Mouse (Mus musculus) MEL (cell line): ENCODE measurements around the gene Hikeshi. TPM values are rescaled to one million over a fixed set of nuclear protein-coding genes. Genes with fewer than 3 reads are reported as not detected.

Source experiments
- DNase-seq: peaks from one replicate; pipeline ENCODE4 v3.0.0; 2011; ENCODE audit warnings: low read depth, low spot score
- H3K27ac ChIP-seq: 2 replicates; pipeline ENCODE4 v1.5.1; 2012; ENCODE audit warnings: low read depth, mild to moderate bottlenecking, control low read depth, low read length, moderate library complexity; ENCODE audit not compliant: control insufficient read depth
- H3K27me3 ChIP-seq, 2 experiments: fragments of 150-350 bp in 1 of 2; sonication (generic) in 1 of 2; 2 replicates each; pipeline ENCODE4 v1.6.1; 2012; ENCODE audit warnings: low read length in 2 of 2, mild to moderate bottlenecking in 2 of 2, improper control_type of control experiment in 1 of 2, moderate library complexity in 1 of 2; ENCODE audit not compliant: insufficient read depth in 2 of 2, control insufficient read depth in 1 of 2
- H3K36me3 ChIP-seq, 2 experiments: 2 replicates each; pipeline ENCODE4 v1.6.1; 2012 to 2014; ENCODE audit warnings: low read length in 2 of 2, improper control_type of control experiment in 1 of 2, inconsistent platforms in 1 of 2, mild to moderate bottlenecking in 1 of 2; ENCODE audit not compliant: insufficient read depth in 2 of 2, control insufficient read depth in 1 of 2
- H3K4me1 ChIP-seq, 2 experiments: fragments of 150-350 bp in 1 of 2; sonication (generic) in 1 of 2; 2 replicates each; pipeline ENCODE4 v1.6.1; 2012; ENCODE audit warnings: low read length in 2 of 2, improper control_type of control experiment in 1 of 2, mild to moderate bottlenecking in 1 of 2; ENCODE audit not compliant: insufficient read depth in 2 of 2, control insufficient read depth in 1 of 2
- H3K4me3 ChIP-seq, 2 experiments: fragments of 150-350 bp in 1 of 2; sonication (generic) in 1 of 2; 2 replicates each; pipeline ENCODE4 v1.5.1; 2012; ENCODE audit warnings: low read depth in 2 of 2, low read length in 2 of 2, mild to moderate bottlenecking in 2 of 2, moderate library complexity in 2 of 2, control low read depth in 1 of 2, improper control_type of control experiment in 1 of 2; ENCODE audit not compliant: control insufficient read depth in 1 of 2, insufficient read depth in 1 of 2
- H3K79me2 ChIP-seq: 2 replicates; pipeline ENCODE4 v1.6.1; 2012; ENCODE audit warnings: mild to moderate bottlenecking, low read length, moderate library complexity; ENCODE audit not compliant: control insufficient read depth, poor library complexity, insufficient read depth
- H3K9ac ChIP-seq: 2 replicates; pipeline ENCODE4 v1.6.1; 2012; ENCODE audit warnings: low read depth, mild to moderate bottlenecking, control low read depth, low read length, moderate library complexity; ENCODE audit not compliant: control insufficient read depth, poor library complexity, severe bottlenecking
- H3K9me3 ChIP-seq: fragments of 150-350 bp; sonication (generic); replicated peaks from 2 replicates; pipeline ENCODE4 v1.6.1; 2012; ENCODE audit warnings: mild to moderate bottlenecking, low read length, improper control_type of control experiment, moderate library complexity; ENCODE audit not compliant: insufficient read depth
- BHLHE40 ChIP-seq: IDR thresholded peaks from 2 replicates; pipeline ENCODE4 v1.6.1; 2012; ENCODE audit warnings: low read depth, mild to moderate bottlenecking, inconsistent platforms, low read length, improper control_type of control experiment, borderline replicate concordance
- CHD1 ChIP-seq: IDR thresholded peaks from 2 replicates; pipeline ENCODE4 v1.6.1; 2012; ENCODE audit warnings: low read depth, mild to moderate bottlenecking, inconsistent platforms, low read length, improper control_type of control experiment
- CHD2 ChIP-seq: IDR thresholded peaks from 2 replicates; pipeline ENCODE4 v1.6.1; 2011; ENCODE audit warnings: low read length, improper control_type of control experiment
- CTCF ChIP-seq, 3 experiments: IDR thresholded peaks in 2 of 3; conservative IDR thresholded peaks in 1 of 3; 2 replicates each; pipeline ENCODE4 v1.5.1; 2011 to 2012; ENCODE audit warnings: low read length in 3 of 3, low read depth in 2 of 3, mild to moderate bottlenecking in 2 of 3, improper control_type of control experiment in 1 of 3, inconsistent platforms in 1 of 3, mixed read lengths in 1 of 3, moderate library complexity in 1 of 3; ENCODE audit not compliant: control insufficient read depth in 1 of 3, insufficient read depth in 1 of 3, poor library complexity in 1 of 3, severe bottlenecking in 1 of 3
- ELF1 ChIP-seq: IDR thresholded peaks from 2 replicates; pipeline ENCODE4 v1.6.1; 2014; ENCODE audit warnings: low read depth, mild to moderate bottlenecking, inconsistent platforms, low read length, improper control_type of control experiment, moderate library complexity
- EP300 ChIP-seq, 2 experiments: IDR thresholded peaks; 2 replicates each; pipeline ENCODE4 v1.6.1; 2011; ENCODE audit warnings: improper control_type of control experiment in 2 of 2, low read length in 2 of 2, low read depth in 1 of 2, mild to moderate bottlenecking in 1 of 2
- GATA1 ChIP-seq: IDR thresholded peaks from 2 replicates; pipeline ENCODE4 v1.6.1; 2011; ENCODE audit warnings: low read depth, low read length, improper control_type of control experiment
- HCFC1 ChIP-seq: IDR thresholded peaks from 2 replicates; pipeline ENCODE4 v1.6.1; 2012; ENCODE audit warnings: low read depth, mild to moderate bottlenecking, inconsistent platforms, low read length, improper control_type of control experiment, moderate library complexity
- JUND ChIP-seq: IDR thresholded peaks from 2 replicates; pipeline ENCODE4 v1.6.1; 2011; ENCODE audit warnings: low read depth, mild to moderate bottlenecking, improper control_type of control experiment, low read length
- MAX ChIP-seq: IDR thresholded peaks from 2 replicates; pipeline ENCODE4 v1.6.1; 2011; ENCODE audit warnings: low read length, improper control_type of control experiment
- MYB ChIP-seq: IDR thresholded peaks from 2 replicates; pipeline ENCODE4 v1.6.1; 2011; ENCODE audit warnings: mild to moderate bottlenecking, low read depth, low read length, improper control_type of control experiment
- POLR2A ChIP-seq, 2 experiments: IDR thresholded peaks; 2 replicates each; pipeline ENCODE4 v1.6.1; 2011 to 2012; ENCODE audit warnings: low read length in 2 of 2, mild to moderate bottlenecking in 2 of 2, control low read depth in 1 of 2, improper control_type of control experiment in 1 of 2, low read depth in 1 of 2, moderate library complexity in 1 of 2; ENCODE audit not compliant: control insufficient read depth in 1 of 2, insufficient read depth in 1 of 2, poor library complexity in 1 of 2
- POLR2AphosphoS2 ChIP-seq: IDR thresholded peaks from 2 replicates; pipeline ENCODE4 v1.6.1; 2011; ENCODE audit warnings: low read length, improper control_type of control experiment
- POLR2AphosphoS5 ChIP-seq: IDR thresholded peaks from 2 replicates; pipeline ENCODE4 v1.6.1; 2012; ENCODE audit warnings: low read depth, borderline replicate concordance, mild to moderate bottlenecking, inconsistent platforms, low read length, moderate library complexity, mixed read lengths
- RCOR1 ChIP-seq: IDR thresholded peaks from 2 replicates; pipeline ENCODE4 v1.6.1; 2012; ENCODE audit warnings: low read depth, mild to moderate bottlenecking, inconsistent platforms, low read length, improper control_type of control experiment
- SMC3 ChIP-seq: IDR thresholded peaks from 2 replicates; pipeline ENCODE4 v1.6.1; 2011; ENCODE audit warnings: low read depth, low read length, improper control_type of control experiment
- TAL1 ChIP-seq: IDR thresholded peaks from 2 replicates; pipeline ENCODE4 v1.6.1; 2012; ENCODE audit warnings: mild to moderate bottlenecking, inconsistent platforms, low read length, moderate library complexity, mixed read lengths
- TBP ChIP-seq: IDR thresholded peaks from 2 replicates; pipeline ENCODE4 v1.8.0; 2011; ENCODE audit warnings: low read depth, low read length, improper control_type of control experiment
- TCF12 ChIP-seq: IDR thresholded peaks from 2 replicates; pipeline ENCODE4 v1.6.1; 2014; ENCODE audit warnings: low read depth, mild to moderate bottlenecking, inconsistent platforms, low read length, improper control_type of control experiment, moderate library complexity
- USF2 ChIP-seq, 2 experiments: IDR thresholded peaks; 2 replicates each; pipeline ENCODE4 v1.6.1; 2011 to 2012; ENCODE audit warnings: improper control_type of control experiment in 2 of 2, low read length in 2 of 2, borderline replicate concordance in 1 of 2, inconsistent platforms in 1 of 2, low read depth in 1 of 2, mild to moderate bottlenecking in 1 of 2; ENCODE audit not compliant: insufficient read depth in 1 of 2
- ZKSCAN1 ChIP-seq: IDR thresholded peaks from 2 replicates; pipeline ENCODE4 v1.6.1; 2012; ENCODE audit warnings: low read depth, mild to moderate bottlenecking, inconsistent platforms, low read length, improper control_type of control experiment, moderate library complexity
- ZNF384 ChIP-seq: IDR thresholded peaks from 2 replicates; pipeline ENCODE4 v1.6.1; 2012; ENCODE audit warnings: low read depth, mild to moderate bottlenecking, inconsistent platforms, low read length, improper control_type of control experiment
- polyA plus RNA-seq, 2 experiments: library from polyadenylated mRNA; stranded (reverse) in 1 of 2; unstranded in 1 of 2; fragments of >175 nt in 1 of 2; fragments of >200 nt in 1 of 2; gene quantifications; 2 replicates each; pipeline versions ENCODE4 v1.2.1 to v1.2.4; 2012; ENCODE audit warnings: low replicate concordance in 2 of 2, low read depth in 1 of 2; ENCODE audit not compliant: insufficient read length in 2 of 2, insufficient read depth in 1 of 2, missing spikeins in 1 of 2
- total RNA-seq: library from RNA; depleted of rRNA; stranded (reverse); fragments of 300-350 nt; gene quantifications from 2 replicates; pipeline ENCODE4 v1.2.3, GENCODE M21; 2012

The Hikeshi gene
- total and polyA plus RNA-seq, 3 experiments = 61.4 to 123 TPM; not detected in 1

DNA sequence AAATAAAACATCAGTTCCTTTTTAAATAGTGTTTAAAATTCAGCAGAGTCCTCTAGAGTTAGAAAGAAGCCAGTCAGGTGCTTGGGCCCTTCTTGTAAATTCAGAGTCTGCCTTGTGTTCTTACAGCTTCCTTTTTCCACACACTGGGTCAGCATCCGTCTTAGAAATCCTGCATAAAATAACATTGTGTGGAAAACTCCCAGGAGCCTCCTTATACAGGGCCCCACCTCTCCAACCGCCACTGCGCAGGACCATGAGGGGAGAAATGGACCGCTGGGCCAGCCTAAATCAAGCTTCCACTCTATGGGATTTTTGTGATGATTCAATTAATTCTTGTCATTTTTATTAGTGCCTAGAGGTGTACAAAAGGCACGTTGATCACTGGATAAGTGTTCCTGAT is 49.6 kb downstream of the Hikeshi start:
- TF ChIP-seq POLR2A (IDR thresholded peaks at IDR 0.05; ENCODE audit: control insufficient read depth in 1 of 2, insufficient read depth in 1 of 2, low read depth in 1 of 2, low read length in 2 of 2, poor library complexity in 1 of 2) (no peak), ZNF384 (no peak), TAL1 (no peak), MYB (no peak), USF2 (IDR thresholded peaks at IDR 0.05; ENCODE audit: borderline replicate concordance in 1 of 2, insufficient read depth in 1 of 2, low read depth in 1 of 2, low read length in 2 of 2) (no peak), ZKSCAN1 (no peak), RCOR1 (no peak), CTCF (IDR thresholded peaks at IDR 0.05 in 2 of 3, conservative IDR thresholded peaks at IDR 0.05 in 1 of 3; ENCODE audit: control insufficient read depth in 1 of 3, insufficient read depth in 1 of 3, low read depth in 2 of 3, low read length in 3 of 3, poor library complexity in 1 of 3, severe bottlenecking in 1 of 3) (no peak), JUND (no peak), POLR2AphosphoS5 (no peak), CHD1 (no peak)
- Histone ChIP-seq H3K79me2 (no peaks in the 10 kb centered on the region), H3K9ac (no peak overlapping the region), H3K36me3 (no peaks in the 10 kb centered on the region), H3K27ac (no peak overlapping the region), H3K9me3 (no peaks in the 10 kb centered on the region), H3K4me3 (no peak overlapping the region), H3K4me1 (no peaks in the 10 kb centered on the region), H3K27me3 (peaks cover 0 to 2% of the 10 kb centered on the region in 2 experiments; a peak in 1 of 4 replicates)
- DNase-seq = no peak

DNA sequence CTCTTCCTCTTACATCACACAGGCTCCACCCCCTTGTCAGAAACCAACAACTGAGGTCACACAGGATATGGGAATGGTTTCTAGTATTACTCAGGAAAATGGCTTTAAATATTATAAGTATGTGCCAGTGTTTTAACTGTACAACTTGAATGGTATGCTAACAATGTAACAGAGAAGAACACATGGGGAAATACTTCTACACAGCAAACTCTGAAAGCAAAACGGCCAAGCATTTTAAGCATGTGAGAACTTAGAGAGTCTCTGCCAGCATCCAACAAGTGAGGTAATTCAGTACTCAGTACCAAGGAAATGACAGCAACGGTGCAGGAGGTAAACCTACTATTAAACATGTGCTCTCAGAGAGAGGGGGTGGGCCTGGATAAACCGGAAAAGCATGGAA is 56.5 kb downstream of the Hikeshi start:
- no peaks in the 10 kb centered on the region for H3K36me3 ChIP-seq
- no peak overlapping the region for H3K4me3 ChIP-seq
- H3K4me1 ChIP-seq = no peaks in the 10 kb centered on the region
- no peaks in the 10 kb centered on the region for H3K9me3 ChIP-seq
- H3K9ac ChIP-seq = no peak overlapping the region
- H3K27ac ChIP-seq = no peak overlapping the region
- no peaks in the 10 kb centered on the region for H3K27me3 ChIP-seq
- no peak for DNase-seq
- H3K79me2 ChIP-seq = no peaks in the 10 kb centered on the region
- no peak for TF ChIP-seq ELF1
- TF ChIP-seq ZNF384 = no peak
- no peak for TF ChIP-seq MAX

DNA sequence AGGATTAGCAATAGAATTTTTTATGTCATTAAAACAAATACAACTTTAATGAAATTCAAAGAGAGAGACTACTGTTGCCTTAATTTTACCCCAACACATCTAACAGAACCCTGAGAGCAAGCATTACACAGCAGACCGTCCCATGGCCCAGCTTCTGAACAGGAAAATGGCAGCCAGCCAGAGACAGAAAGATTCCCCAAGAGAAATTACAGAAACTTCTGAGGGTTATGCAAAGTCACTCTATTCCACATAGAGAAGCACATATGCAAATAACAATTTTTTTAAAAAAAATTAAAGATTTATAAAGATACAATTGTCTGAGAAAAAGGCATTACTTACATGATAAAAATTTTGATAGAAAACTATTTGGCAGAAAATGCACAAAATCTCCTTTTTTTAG is 61.3 kb downstream of the Hikeshi start:
- TF ChIP-seq GATA1 (no peak), EP300 (IDR thresholded peaks at IDR 0.05; ENCODE audit: low read depth in 1 of 2, low read length in 2 of 2) (no peak), TCF12 (no peak), POLR2AphosphoS2 (no peak), TBP (no peak), RCOR1 (no peak), HCFC1 (no peak), SMC3 (no peak), CHD1 (no peak), BHLHE40 (no peak), POLR2AphosphoS5 (no peak), ZNF384 (no peak), CHD2 (no peak)
- H3K9ac ChIP-seq = no peak overlapping the region
- no peaks in the 10 kb centered on the region; a peak in 2 of 4 replicates for H3K27me3 ChIP-seq
- no peak for DNase-seq
- no peak overlapping the region for H3K4me3 ChIP-seq
- no peaks in the 10 kb centered on the region for H3K4me1 ChIP-seq
- no peak overlapping the region for H3K27ac ChIP-seq
- no peaks in the 10 kb centered on the region for H3K9me3 ChIP-seq
- no peaks in the 10 kb centered on the region for H3K79me2 ChIP-seq
- H3K36me3 ChIP-seq = no peaks in the 10 kb centered on the region
